In the genomic region with DNA sequence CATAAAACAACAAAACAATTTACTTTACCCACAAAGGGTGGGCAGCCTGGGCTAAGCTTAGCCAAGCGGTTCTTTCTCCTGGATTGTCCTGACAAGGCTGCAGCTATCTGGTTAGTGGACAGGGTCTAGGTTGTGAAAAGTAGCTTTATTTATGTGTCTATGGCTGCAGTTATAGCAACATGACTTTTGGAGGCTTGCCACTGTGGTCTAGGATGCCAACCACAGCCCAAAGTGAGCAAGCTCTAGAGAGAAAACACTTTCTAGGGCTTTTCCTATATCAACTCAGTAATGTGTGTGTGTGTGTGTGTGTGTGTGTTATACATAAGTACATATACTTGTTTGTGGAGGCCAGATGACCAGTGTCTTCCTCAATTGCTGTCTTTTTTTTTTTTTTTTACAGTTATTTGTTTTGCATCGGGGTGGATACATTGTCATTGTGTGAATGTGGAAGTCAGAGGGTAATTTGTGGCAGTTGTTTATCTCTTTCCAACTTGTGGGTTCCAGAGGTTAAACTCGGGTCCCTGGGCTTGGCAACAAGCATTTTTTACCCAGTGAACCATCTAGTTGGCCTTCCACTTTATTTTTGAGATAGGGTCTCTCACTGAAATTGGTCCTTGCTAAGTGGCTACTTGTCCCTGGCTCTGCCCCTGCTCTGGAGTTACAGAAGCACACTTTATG, we compare ENCODE assay signal across 41 mouse cellular contexts. TPM values are rescaled to one million over a fixed set of nuclear protein-coding genes. Genes with fewer than 3 reads are reported as not detected.
DNase-seq lines count a peak whose midpoint lies in the region; ATAC-seq lines count a peak whose summit lies in the region.
"Had no signal": no experiment of that assay in that cellular context is flagged by ENCODE, and none has a peak within 500 bp of the region (broad histone marks: within the 10 kb centered on the region; RNA-seq: fewer than 3 reads in every experiment).

No protein-coding gene starts in this region.

- peak; percentile 50 for DNase-seq in adrenal gland, postnatal 10 days
- DNase-seq in adrenal gland, adult 2 months = no peak
- DNase-seq in heart, postnatal 10 days = peak; percentile 31 to 41
- peak; percentile 86 for DNase-seq in adipocyte (ENCODE audit: low spot score)
- no peak for DNase-seq in lung, postnatal 10 days
- no peak for DNase-seq in left cerebral cortex, adult 11 months (ENCODE audit: low spot score)
- DNase-seq: cerebellum, adult 11 months; cerebellum, adult 9-10 months; cerebellum, postnatal 36 days; embryo, embryonic 11 days; gastrocnemius, postnatal 25 days; heart, adult 18-20 months; kidney, adult 8-10 months; liver, postnatal 0 days; spleen, adult 18-20 months; thymus, adult 18-20 months; thymus, postnatal 25 days had no signal

- no peak overlapping the region for H3K4me2 ChIP-seq in heart, embryonic 11.5 days
- H3K4me2 ChIP-seq: embryonic facial prominence, embryonic 13.5 days; heart, embryonic 13.5 days; intestine, embryonic 15.5 days; limb, embryonic 13.5 days; liver, embryonic 12.5 days; midbrain, embryonic 15.5 days had no signal

- no peaks in the 10 kb centered on the region for H3K9me3 ChIP-seq in heart, embryonic 11.5 days (replicated peaks; ENCODE audit: control insufficient read depth, low read length)
- H3K9me3 ChIP-seq: embryonic facial prominence, embryonic 13.5 days; heart, embryonic 13.5 days; intestine, embryonic 15.5 days; limb, embryonic 13.5 days; liver, embryonic 12.5 days; midbrain, embryonic 10.5 days; midbrain, embryonic 15.5 days had no signal

- ATAC-seq in heart, embryonic 11.5 days (replicated peaks; ENCODE audit: insufficient number of reproducible peaks, low FRiP score, low TSS enrichment) = no peak
- ATAC-seq in megakaryocyte-erythroid progenitor cell, adult 5-6 weeks (replicated peaks; ENCODE audit: low FRiP score, low TSS enrichment, poor library complexity, severe bottlenecking) = peak; percentile 63
- ATAC-seq: forebrain, embryonic 14.5 days; hindbrain, embryonic 16.5 days; intestine, embryonic 15.5 days; liver, embryonic 12.5 days; liver, postnatal 0 days; lung, postnatal 0 days; midbrain, embryonic 15.5 days; Patski had no signal

- intact Hi-C loops in heart, postnatal 10 days (cut with DNase I) = no loop called here

- H3K36me3 ChIP-seq in heart, embryonic 11.5 days (ENCODE audit: control insufficient read depth, insufficient read depth, low read length) = no peaks in the 10 kb centered on the region
- H3K36me3 ChIP-seq: embryonic facial prominence, embryonic 13.5 days; heart, embryonic 13.5 days; intestine, embryonic 15.5 days; limb, embryonic 13.5 days; liver, embryonic 12.5 days; midbrain, embryonic 10.5 days; midbrain, embryonic 15.5 days had no signal

- 74% methylated on average over 3 of the region's 3 CpGs for WGBS in heart, embryonic 11.5 days (ENCODE audit: insufficient replicate concordance)

- no peak overlapping the region for H3K9ac ChIP-seq in heart, embryonic 11.5 days (ENCODE audit: low read depth, low read length)
- H3K9ac ChIP-seq: embryonic facial prominence, embryonic 13.5 days; heart, embryonic 13.5 days; intestine, embryonic 15.5 days; limb, embryonic 13.5 days; liver, embryonic 12.5 days; liver, postnatal 0 days; midbrain, embryonic 15.5 days had no signal

- H3K27ac ChIP-seq in heart, embryonic 11.5 days (ENCODE audit: low read depth, low read length) = no peak overlapping the region
- H3K27ac ChIP-seq: embryonic facial prominence, embryonic 13.5 days; heart, embryonic 13.5 days; intestine, embryonic 15.5 days; kidney, postnatal 0 days; left cerebral cortex, adult 2 months; limb, embryonic 13.5 days; liver, embryonic 12.5 days; macrophage; midbrain, embryonic 10.5 days; midbrain, embryonic 15.5 days; stomach, postnatal 0 days had no signal

- no peaks in the 10 kb centered on the region for H3K27me3 ChIP-seq in heart, embryonic 11.5 days (ENCODE audit: control insufficient read depth, insufficient read depth, low read length)
- H3K27me3 ChIP-seq: embryonic facial prominence, embryonic 13.5 days; heart, embryonic 13.5 days; intestine, embryonic 15.5 days; limb, embryonic 13.5 days; midbrain, embryonic 15.5 days; Patski had no signal

- H3K4me3 ChIP-seq in heart, embryonic 11.5 days (ENCODE audit: low read depth, low read length) = no peak overlapping the region
- H3K4me3 ChIP-seq: embryonic facial prominence, embryonic 13.5 days; erythroblast, embryonic 14.5 days; heart, embryonic 13.5 days; intestine, embryonic 15.5 days; left cerebral cortex, adult 2 months; limb, embryonic 13.5 days; liver, embryonic 12.5 days; midbrain, embryonic 10.5 days; midbrain, embryonic 15.5 days had no signal

- peaks cover 10% of the 10 kb centered on the region for H3K4me1 ChIP-seq in heart, embryonic 11.5 days (ENCODE audit: control insufficient read depth, insufficient read depth, low read length)
- H3K4me1 ChIP-seq: embryonic facial prominence, embryonic 13.5 days; limb, embryonic 13.5 days; midbrain, embryonic 15.5 days had no signal

RNA-seq across cellular contexts. Expression of a gene that starts 9.7 kb away (rescaled TPM):
- 10 to 100 TPM; 35.5 to 89.5 TPM for total RNA-seq in adrenal gland, postnatal 10 days (2021)
- 10 to 100 TPM in 1 of 2 experiments, 1 to 10 TPM in 1; 1.8 to 24.0 TPM for total RNA-seq in adrenal gland, adult 2 months (2021)
- polyA plus RNA-seq in adrenal gland, adult 2 months (2012; rRNA removed) = 0.13 and 0.26 TPM in 2 replicates
- total RNA-seq in heart, postnatal 10 days (2021) = not detected
- not detected in 2 replicates for polyA plus RNA-seq in heart, embryonic 11.5 days (2014; fragmentation: Nextera tagmentation; extraction: Ambion mirVana)
- total RNA-seq in megakaryocyte-erythroid progenitor cell, adult 5-6 weeks (2014; fragmentation: Nextera tagmentation) = not detected in 2 replicates
- not detected in 2 replicates for total RNA-seq in megakaryocyte-erythroid progenitor cell, adult 5-6 weeks (2017)
- total RNA-seq: gastrocnemius, postnatal 25 days; heart, adult 18-20 months; heart, postnatal 14 days; layer of hippocampus, postnatal 10 days; left cerebral cortex, adult 2 months; left cerebral cortex, postnatal 36 days; neutrophil, adult 5-6 weeks had no signal
- polyA plus RNA-seq: embryonic facial prominence, embryonic 13.5 days; erythroblast, embryonic 14.5 days; forebrain, embryonic 14.5 days; heart, embryonic 13.5 days; hindbrain, embryonic 11.5 days; hindbrain, embryonic 16.5 days; limb, embryonic 13.5 days; liver, embryonic 12.5 days; macrophage; midbrain, embryonic 10.5 days; midbrain, embryonic 15.5 days; neural tube, embryonic 11.5 days; Patski had no signal

RNA-seq across cellular contexts. Expression of a gene that starts 27.2 kb away (rescaled TPM):
- total RNA-seq in adrenal gland, postnatal 10 days (2021) = 100 to 1,000 TPM; 103 to 122 TPM
- total RNA-seq in adrenal gland, adult 2 months (2021) = 10 to 100 TPM; 48.4 to 76.6 TPM
- polyA plus RNA-seq in adrenal gland, adult 2 months (2012; rRNA removed) = 69.3 and 101 TPM in 2 replicates
- 10 to 100 TPM; 39.0 to 49.9 TPM for total RNA-seq in heart, postnatal 10 days (2021)
- 0.20 and 0.24 TPM in 2 replicates for polyA plus RNA-seq in heart, embryonic 11.5 days (2014; fragmentation: Nextera tagmentation; extraction: Ambion mirVana)
- total RNA-seq in megakaryocyte-erythroid progenitor cell, adult 5-6 weeks (2014; fragmentation: Nextera tagmentation) = not detected in 2 replicates
- 0.69 TPM in 1 of 2 replicates, not detected in the other for total RNA-seq in megakaryocyte-erythroid progenitor cell, adult 5-6 weeks (2017)
- total RNA-seq: neutrophil, adult 5-6 weeks had no signal
- polyA plus RNA-seq: hindbrain, embryonic 11.5 days; macrophage; neural tube, embryonic 11.5 days had no signal

RNA-seq across cellular contexts. Expression of a gene that starts 32.8 kb away (rescaled TPM):
- total RNA-seq in adrenal gland, postnatal 10 days (2021) = 1 to 10 TPM; 6.0 to 9.0 TPM
- 1 to 10 TPM; 4.9 to 5.5 TPM for total RNA-seq in adrenal gland, adult 2 months (2021)
- polyA plus RNA-seq in adrenal gland, adult 2 months (2012; rRNA removed) = 6.3 and 7.7 TPM in 2 replicates
- 1 to 10 TPM; 2.5 to 3.1 TPM for total RNA-seq in heart, postnatal 10 days (2021)
- polyA plus RNA-seq in heart, embryonic 11.5 days (2014; fragmentation: Nextera tagmentation; extraction: Ambion mirVana) = 0.90 and 1.4 TPM in 2 replicates
- 7.6 and 11.5 TPM in 2 replicates for total RNA-seq in megakaryocyte-erythroid progenitor cell, adult 5-6 weeks (2014; fragmentation: Nextera tagmentation)
- 1.9 and 2.9 TPM in 2 replicates for total RNA-seq in megakaryocyte-erythroid progenitor cell, adult 5-6 weeks (2017)

RNA-seq across cellular contexts. Expression of a gene that starts 41.6 kb away (rescaled TPM):
- 100 to 1,000 TPM; 125 to 132 TPM for total RNA-seq in adrenal gland, postnatal 10 days (2021)
- total RNA-seq in adrenal gland, adult 2 months (2021) = 100 to 1,000 TPM; 129 to 161 TPM
- polyA plus RNA-seq in adrenal gland, adult 2 months (2012; rRNA removed) = 31.7 and 45.2 TPM in 2 replicates
- 10 to 100 TPM; 74.9 to 90.0 TPM for total RNA-seq in heart, postnatal 10 days (2021)
- 104 and 105 TPM in 2 replicates for polyA plus RNA-seq in heart, embryonic 11.5 days (2014; fragmentation: Nextera tagmentation; extraction: Ambion mirVana)
- 239 and 277 TPM in 2 replicates for total RNA-seq in megakaryocyte-erythroid progenitor cell, adult 5-6 weeks (2014; fragmentation: Nextera tagmentation)
- 176 and 226 TPM in 2 replicates for total RNA-seq in megakaryocyte-erythroid progenitor cell, adult 5-6 weeks (2017)

RNA-seq across cellular contexts. Expression of a gene that starts 55.6 kb away (rescaled TPM):
- total RNA-seq in adrenal gland, postnatal 10 days (2021) = 100 to 1,000 TPM; 132 to 133 TPM
- total RNA-seq in adrenal gland, adult 2 months (2021) = 100 to 1,000 TPM; 107 to 160 TPM
- polyA plus RNA-seq in adrenal gland, adult 2 months (2012; rRNA removed) = 81.6 and 126 TPM in 2 replicates
- total RNA-seq in heart, postnatal 10 days (2021) = 100 to 1,000 TPM in 1 of 2 experiments, 10 to 100 TPM in 1; 94.3 to 109 TPM
- 138 and 154 TPM in 2 replicates for polyA plus RNA-seq in heart, embryonic 11.5 days (2014; fragmentation: Nextera tagmentation; extraction: Ambion mirVana)
- total RNA-seq in megakaryocyte-erythroid progenitor cell, adult 5-6 weeks (2014; fragmentation: Nextera tagmentation) = 86.7 and 98.7 TPM in 2 replicates
- 160 and 162 TPM in 2 replicates for total RNA-seq in megakaryocyte-erythroid progenitor cell, adult 5-6 weeks (2017)

Comparison
In these comparisons a context has a peak if more than half of its experiments do, and no peak if none do; other contexts are left out.
1. DNase-seq: peak in adrenal gland, postnatal 10 days (single experiment), heart, postnatal 10 days (2 of 2) and adipocyte (single experiment); none in adrenal gland, adult 2 months (single experiment), lung, postnatal 10 days (single experiment) and left cerebral cortex, adult 11 months (single experiment).
2. RNA of a gene that starts 27.2 kb away (total RNA-seq): 103 to 122 TPM in adrenal gland, postnatal 10 days, 48.4 to 76.6 TPM in adrenal gland, adult 2 months and 39.0 to 49.9 TPM in heart, postnatal 10 days; 0.69 TPM in megakaryocyte-erythroid progenitor cell, adult 5-6 weeks; every median in the first group is over 10 times any median in the second.